Comparison of ENCODE assay signal across 16 mouse cellular contexts in the genomic region with DNA sequence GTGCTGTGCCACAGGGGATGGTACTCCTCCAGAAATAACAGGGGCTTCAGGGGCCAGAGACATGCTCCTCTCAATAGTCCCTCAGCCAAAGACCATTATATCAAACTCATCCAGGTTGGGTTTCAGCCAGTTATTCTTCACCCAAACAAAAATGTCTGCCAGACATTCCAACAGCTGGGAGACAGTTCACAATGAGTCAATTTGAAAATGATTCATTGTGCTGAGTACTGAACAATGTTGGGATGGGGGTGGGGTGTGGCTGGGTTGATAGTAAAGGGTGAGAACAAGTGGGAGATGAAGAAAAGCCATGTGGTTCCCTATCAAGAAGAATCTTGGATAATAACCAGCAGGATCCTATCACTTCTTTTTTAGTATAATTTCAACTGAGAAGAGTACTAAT.
DNase-seq lines count a peak whose midpoint lies in the region; ATAC-seq and TF ChIP-seq lines count a peak whose summit lies in the region.
"Had no signal": no experiment of that assay in that cellular context is flagged by ENCODE, and none has a peak within 500 bp of the region (broad histone marks: within the 10 kb centered on the region; RNA-seq: fewer than 3 reads in every experiment).

No protein-coding gene starts in this region.

- no peaks in the 10 kb centered on the region for H3K79me2 ChIP-seq in C2C12 (ENCODE audit: control insufficient read depth, insufficient read depth)

- ATAC-seq in hindbrain, postnatal 0 days: no peak
- no peak for ATAC-seq in hindbrain, embryonic 12.5 days (ENCODE audit: low FRiP score)

- no peak overlapping the region for H3K4me2 ChIP-seq in hindbrain, postnatal 0 days (ENCODE audit: low read depth, low read length)
- H3K4me2 ChIP-seq in hindbrain, embryonic 12.5 days (replicated peaks): no peak overlapping the region
- H3K4me2 ChIP-seq: midbrain, embryonic 12.5 days had no signal

- peaks cover 4% of the 10 kb centered on the region; the same call in 1 of the 2 replicates for H3K4me1 ChIP-seq in hindbrain, postnatal 0 days (ENCODE audit: insufficient read depth, low read length)
- H3K4me1 ChIP-seq in hindbrain, embryonic 12.5 days: no peaks in the 10 kb centered on the region

- no peak overlapping the region for H3K9ac ChIP-seq in hindbrain, postnatal 0 days (replicated peaks; ENCODE audit: low read length)
- no peak overlapping the region for H3K9ac ChIP-seq in hindbrain, embryonic 12.5 days
- H3K9ac ChIP-seq: midbrain, embryonic 12.5 days had no signal

- no peak for TF ChIP-seq CTCF in hindbrain, postnatal 0 days (IDR thresholded peaks at IDR 0.05; ENCODE audit: low read depth)
- no peak for TF ChIP-seq CTCF in C2C12 (IDR thresholded peaks at IDR 0.05; ENCODE audit: control insufficient read depth, insufficient read depth, insufficient read length)

- no peaks in the 10 kb centered on the region for H3K36me3 ChIP-seq in hindbrain, postnatal 0 days (ENCODE audit: insufficient read depth, low read length)
- no peaks in the 10 kb centered on the region for H3K36me3 ChIP-seq in hindbrain, embryonic 12.5 days
- peaks cover 8% of the 10 kb centered on the region for H3K36me3 ChIP-seq in C2C12 (ENCODE audit: control insufficient read depth, insufficient read depth)
- H3K36me3 ChIP-seq: midbrain, embryonic 12.5 days had no signal

- peak; percentile 46 for DNase-seq in hindbrain, postnatal 0 days (ENCODE audit: low spot score)
- DNase-seq in 3134 (ENCODE audit: extremely low read depth, insufficient read length, low spot score): peak; percentile 18
- DNase-seq in brain, adult 2 months (ENCODE audit: low read depth, low spot score): peak; percentile 55
- no peak for DNase-seq in natural killer cell, adult 2 months (ENCODE audit: low spot score in 2 of 2)
- no peak for DNase-seq in layer of hippocampus, postnatal 10 days (ENCODE audit: low spot score in 2 of 2)
- DNase-seq: cerebellum, adult 18-20 months; gastrocnemius, postnatal 14 days; kidney, adult 11 months; kidney, postnatal 25 days; layer of hippocampus, postnatal 36 days; right cerebral cortex, postnatal 25 days; thymus, adult 18-20 months had no signal

- H3K27me3 ChIP-seq in hindbrain, postnatal 0 days (ENCODE audit: insufficient read depth, low read length): no peaks in the 10 kb centered on the region
- no peaks in the 10 kb centered on the region for H3K27me3 ChIP-seq in hindbrain, embryonic 12.5 days
- no peaks in the 10 kb centered on the region for H3K27me3 ChIP-seq in C2C12 (ENCODE audit: control insufficient read depth, insufficient read depth, insufficient read length)
- H3K27me3 ChIP-seq: CH12.LX had no signal

- no peak overlapping the region for H3K27ac ChIP-seq in hindbrain, postnatal 0 days
- H3K27ac ChIP-seq in hindbrain, embryonic 12.5 days: no peak overlapping the region
- H3K27ac ChIP-seq: midbrain, embryonic 12.5 days had no signal

- no peak overlapping the region for H3K4me3 ChIP-seq in hindbrain, postnatal 0 days (ENCODE audit: low read length)
- no peak overlapping the region for H3K4me3 ChIP-seq in hindbrain, embryonic 12.5 days
- H3K4me3 ChIP-seq in C2C12 (ENCODE audit: insufficient read depth, poor library complexity, severe bottlenecking): no peak overlapping the region
- H3K4me3 ChIP-seq: midbrain, embryonic 12.5 days had no signal

- peaks cover 2% of the 10 kb centered on the region for H3K79me3 ChIP-seq in C2C12 (ENCODE audit: low read depth)

- H3K9me3 ChIP-seq in hindbrain, postnatal 0 days (ENCODE audit: low read length): no peaks in the 10 kb centered on the region
- H3K9me3 ChIP-seq in hindbrain, embryonic 12.5 days (replicated peaks): no peaks in the 10 kb centered on the region
- H3K9me3 ChIP-seq: midbrain, embryonic 12.5 days had no signal

- no peak overlapping the region for H3ac ChIP-seq in C2C12 (ENCODE audit: control insufficient read depth, insufficient read length, low read depth)

TF ChIP-seq in C2C12, 6 proteins besides CTCF, POLR2A, EP300 and RAD21:
- TF ChIP-seq USF1 (IDR thresholded peaks at IDR 0.05; ENCODE audit: low read depth): no peak
- TF ChIP-seq MYOD1 (IDR thresholded peaks at IDR 0.05; ENCODE audit: control insufficient read depth, insufficient read length, low read depth): peak; percentile 69
- peak; percentile 60 for TF ChIP-seq FOSL1 (IDR thresholded peaks at IDR 0.05; ENCODE audit: insufficient read depth, low read length, poor library complexity, severe bottlenecking)
- TF ChIP-seq MYOG (IDR thresholded peaks at IDR 0.05; ENCODE audit: control insufficient read depth, extremely low read depth, insufficient read length): no peak
- no peak for TF ChIP-seq CEBPB (IDR thresholded peaks at IDR 0.05; ENCODE audit: low read depth)
- TF ChIP-seq MAX (IDR thresholded peaks at IDR 0.05): peak; percentile 50

Comparison
In these comparisons a context has a peak if more than half of its experiments do, and no peak if none do; other contexts are left out.
1. DNase-seq: peak in hindbrain, postnatal 0 days (single experiment), 3134 (single experiment) and brain, adult 2 months (single experiment); none in natural killer cell, adult 2 months (0 of 2) and layer of hippocampus, postnatal 10 days (0 of 2).